Mouse (Mus musculus) natural killer cell, adult 2 months (primary cell): ENCODE data around the gene Sftpd.

ENCODE experiments used
- DNase-seq, 2 experiments: peaks; one replicate each; pipeline ENCODE4 v3.0.0; 2022; ENCODE audit warnings: low spot score in 2 of 2

Sftpd gene

GRCm38 (mm10) chr14:41185059-41185821 is at the start of gene Sftpd:
Gene Sftpd (minus strand): TSS chr14:41185149.
- DNase-seq = no peak

- DNase-seq = no peak
Observed at GRCm38 (mm10) chr14:41198037-41198730, 13.2 kb upstream of the Sftpd start.

GRCm38 (mm10) chr14:41189496-41189895 is 4.5 kb upstream of the Sftpd start:
- DNase-seq = no peak

DNA sequence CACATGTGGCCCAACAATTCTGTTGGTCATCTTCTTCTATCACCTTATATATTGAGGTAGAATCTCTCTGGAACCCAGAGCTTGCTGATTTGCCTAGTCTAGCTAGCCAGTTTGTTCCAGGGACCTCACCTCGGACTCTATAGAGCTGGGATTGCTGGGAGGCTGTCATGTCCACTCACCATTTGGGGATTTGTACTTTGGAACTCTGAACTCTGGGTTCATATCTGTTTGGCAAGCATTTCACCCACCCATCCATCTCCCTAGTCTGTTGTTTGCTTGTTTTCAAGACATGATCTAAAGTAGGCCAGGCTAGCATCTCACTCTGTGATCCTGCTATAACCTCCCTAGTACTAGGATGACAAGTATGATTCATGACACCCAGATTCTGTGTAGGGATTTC is 10.1 kb downstream of the Sftpd start:
- DNase-seq = no peak

DNA sequence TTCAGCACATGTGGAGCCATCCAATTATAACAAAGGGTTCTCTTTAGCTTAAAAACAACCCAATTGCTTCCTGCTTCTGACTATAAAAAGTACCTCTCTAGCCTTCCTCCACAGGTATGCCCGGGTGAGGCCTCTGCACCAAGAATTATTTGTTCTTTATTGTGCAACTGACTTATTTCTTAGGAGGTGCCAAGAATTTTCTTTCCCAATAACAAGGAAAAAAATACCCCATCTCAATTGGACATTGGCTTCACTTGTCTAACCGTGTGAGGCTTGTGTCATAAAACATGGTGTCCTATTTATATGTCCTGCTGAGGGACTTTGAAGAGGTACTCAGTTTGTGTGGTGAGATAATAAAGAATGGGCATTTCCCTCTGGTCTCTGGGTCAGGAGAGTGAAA is 14.4 kb downstream of the Sftpd start:
- DNase-seq = no peak

DNA sequence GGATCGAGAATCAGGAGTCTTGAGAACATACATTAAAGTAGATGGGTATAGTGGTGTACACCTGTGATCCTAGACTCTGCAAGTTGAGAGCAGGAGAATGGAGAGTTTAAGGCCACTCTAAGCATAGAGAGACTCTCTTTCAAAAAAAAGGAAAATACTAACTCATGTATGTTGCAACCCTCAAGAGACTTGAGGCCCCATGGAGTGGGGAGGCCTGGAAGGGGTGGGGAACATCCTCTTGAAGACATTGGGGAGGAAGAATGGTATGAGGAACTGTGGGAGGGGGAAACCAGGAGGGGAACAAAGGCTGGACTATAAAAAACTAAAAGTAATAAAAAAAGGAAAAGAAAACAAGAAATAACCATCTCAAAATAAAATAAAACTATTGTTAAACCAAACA is 16.4 kb downstream of the Sftpd start:
- no peak for DNase-seq

DNA sequence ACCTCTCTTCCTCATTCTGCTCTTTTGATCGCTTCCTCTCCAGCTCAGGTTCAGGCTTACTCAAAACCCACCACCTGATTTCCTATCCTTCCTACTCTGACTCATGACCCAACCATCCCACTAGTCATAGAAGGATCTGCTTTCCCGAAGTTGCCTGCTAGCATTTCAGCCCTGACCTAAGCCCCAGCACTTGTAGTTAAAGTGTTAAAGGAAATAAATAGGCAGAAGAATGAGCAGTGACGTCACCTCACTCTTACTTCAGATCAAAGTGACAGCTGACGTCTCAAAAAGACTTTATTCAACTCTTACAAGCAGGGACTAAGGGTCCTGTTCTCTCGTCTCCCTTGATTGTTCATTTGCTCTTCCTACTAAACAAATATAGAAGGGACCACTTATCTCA is 17.7 kb downstream of the Sftpd start:
- no peak for DNase-seq

DNA sequence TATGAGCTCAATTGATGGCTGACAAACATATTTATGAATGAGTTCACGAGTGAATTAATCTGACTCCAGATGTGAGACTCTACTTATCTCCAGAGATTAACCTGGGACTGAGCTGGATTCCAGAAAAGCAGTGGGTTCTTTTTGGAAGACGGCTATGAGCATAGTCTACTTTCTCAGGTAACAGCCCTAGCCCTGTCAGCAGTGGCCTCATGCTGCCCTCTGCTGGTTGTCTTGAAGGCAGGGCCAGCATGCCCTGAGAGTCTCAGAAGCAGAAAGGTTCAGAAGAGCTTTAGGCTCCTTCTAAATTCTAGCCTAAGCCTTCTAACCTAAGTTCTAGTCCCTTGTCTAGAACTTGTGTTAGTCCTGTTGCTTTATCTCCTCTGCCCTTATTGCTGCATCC is 22.3 kb downstream of the Sftpd start:
- DNase-seq = no peak

DNA sequence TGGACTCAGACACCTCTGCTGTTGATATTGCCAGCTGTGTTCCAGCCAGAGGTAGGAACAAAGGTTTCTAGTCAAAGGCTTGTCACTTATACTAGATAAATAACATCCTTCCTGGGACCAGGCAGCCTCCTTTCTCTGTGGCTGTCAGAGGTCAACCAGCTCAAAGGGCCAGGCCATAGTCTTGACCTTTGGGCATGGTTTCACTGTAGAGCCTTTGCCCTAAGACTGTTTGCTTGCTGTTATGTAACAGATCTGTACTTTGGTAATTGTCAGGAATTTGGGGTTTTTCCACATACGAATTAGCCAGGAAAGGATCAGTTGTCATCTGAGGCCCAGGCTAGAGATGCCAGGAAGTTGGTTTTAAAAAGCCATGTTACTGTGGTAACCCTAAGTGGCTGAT is 24.2 kb downstream of the Sftpd start:
- DNase-seq = no peak

GRCm38 (mm10) chr14:41160076-41160475 is 24.9 kb downstream of the Sftpd start:
- DNase-seq = no peak

- no peak for DNase-seq
Observed at GRCm38 (mm10) chr14:41151220-41151898, 33.6 kb downstream of the Sftpd start, which contains the start of gene Mbl1. Gene Mbl1 (plus strand): TSS chr14:41151458.

DNA sequence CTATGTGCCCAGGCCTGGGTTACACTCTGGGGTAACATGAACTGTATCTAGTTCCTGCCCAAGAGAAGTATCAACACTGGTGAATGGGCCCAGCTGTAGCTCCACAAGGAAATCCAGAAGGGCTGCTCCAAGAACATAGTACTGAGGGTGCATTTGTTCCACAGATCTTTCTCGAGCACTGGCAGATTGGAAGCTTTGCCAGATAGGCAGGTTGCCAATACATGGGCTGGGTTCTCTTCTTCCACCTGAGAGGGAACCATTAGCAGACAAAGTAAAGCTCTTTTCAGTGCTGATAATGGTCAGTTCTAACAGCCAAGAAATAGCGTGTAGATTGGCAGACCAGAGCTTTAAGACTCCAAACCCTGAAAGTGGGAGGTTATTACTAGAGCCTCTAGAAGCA is 37.6 kb downstream of the Sftpd start:
- DNase-seq = no peak

GRCm38 (mm10) chr14:41146922-41147321 is 38.0 kb downstream of the Sftpd start:
- no peak for DNase-seq

DNA sequence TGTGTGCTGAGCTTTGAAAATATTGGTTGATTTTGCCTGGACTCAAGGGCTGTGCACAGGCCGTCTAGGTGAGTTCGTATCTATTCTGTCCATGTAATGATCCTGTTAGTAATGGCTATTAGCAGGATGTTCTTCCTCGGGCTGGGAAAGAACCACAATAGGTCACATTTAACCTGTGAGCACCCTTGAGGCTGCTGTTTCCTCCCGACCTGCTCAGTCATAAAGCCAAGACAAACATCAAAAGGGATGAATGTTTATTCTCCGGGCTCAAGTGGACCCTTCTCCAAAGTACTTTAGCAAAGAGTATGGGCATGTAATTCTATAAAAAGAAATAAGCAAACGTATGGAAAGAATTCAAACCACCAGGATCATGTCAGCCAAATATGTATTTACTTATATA is 38.9 kb downstream of the Sftpd start:
- no peak for DNase-seq

DNA sequence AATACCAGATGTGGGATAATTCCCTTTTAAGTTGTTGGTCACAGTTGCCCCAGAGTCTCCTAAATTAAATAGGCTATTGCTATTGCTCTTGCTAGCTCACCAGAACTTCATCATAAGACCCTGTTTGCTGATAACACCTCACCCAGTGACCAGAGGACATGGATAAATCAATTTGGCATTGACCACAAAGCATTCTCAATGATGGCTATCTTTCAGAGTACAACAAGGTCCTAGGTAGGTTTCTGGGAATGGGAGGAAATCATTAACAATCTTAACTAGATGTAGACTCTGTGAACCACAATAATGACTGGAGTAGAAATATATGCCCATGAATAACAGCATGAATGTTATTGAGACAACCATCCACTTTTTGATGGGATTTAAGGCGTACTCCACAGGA is 44.3 kb downstream of the Sftpd start:
- no peak for DNase-seq

DNA sequence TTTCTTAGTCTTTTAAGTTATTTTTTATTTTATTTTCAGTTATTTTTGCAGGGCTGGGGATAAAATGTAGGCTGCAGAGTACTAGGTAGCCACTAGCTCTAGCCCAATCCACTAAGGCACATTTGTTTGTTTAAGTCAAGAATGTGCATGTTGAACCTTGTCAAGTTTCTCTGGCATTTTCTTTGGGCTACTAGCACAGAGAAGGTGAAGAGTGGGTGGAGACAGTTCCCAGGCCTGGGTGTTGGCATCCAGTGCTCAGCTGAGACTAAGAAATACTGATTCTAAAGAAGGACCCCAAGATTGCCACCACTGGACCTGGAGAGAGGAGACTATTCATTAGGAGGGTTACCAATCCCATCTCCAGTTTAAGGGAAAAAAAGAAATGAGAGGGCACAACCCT is 47.9 kb downstream of the Sftpd start:
- DNase-seq = no peak

DNA sequence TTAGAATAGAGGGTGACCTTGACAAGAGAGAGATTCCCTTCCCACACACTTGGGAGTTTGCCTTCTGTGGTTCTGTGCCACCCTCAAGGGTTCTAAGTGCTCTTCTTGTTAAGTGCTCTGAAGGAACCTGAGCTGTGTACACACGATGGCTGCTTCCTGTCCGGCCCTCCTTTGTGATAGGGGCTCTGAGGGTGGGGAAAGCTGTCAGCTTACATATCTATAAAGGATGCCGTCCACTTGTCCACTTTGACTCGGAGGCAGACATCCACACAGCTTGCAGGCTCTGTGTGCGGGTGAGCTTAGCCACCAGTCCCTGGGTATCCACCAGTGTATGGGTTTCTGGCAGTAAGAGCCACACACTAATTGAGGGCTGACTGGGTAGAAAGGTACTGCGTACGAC is 53.4 kb downstream of the Sftpd start, which contains the start of gene Sftpa1:
TSS of gene Sftpa1 (plus strand) at position 243 of the 400 bp plus-strand sequence.
- DNase-seq = no peak

DNA sequence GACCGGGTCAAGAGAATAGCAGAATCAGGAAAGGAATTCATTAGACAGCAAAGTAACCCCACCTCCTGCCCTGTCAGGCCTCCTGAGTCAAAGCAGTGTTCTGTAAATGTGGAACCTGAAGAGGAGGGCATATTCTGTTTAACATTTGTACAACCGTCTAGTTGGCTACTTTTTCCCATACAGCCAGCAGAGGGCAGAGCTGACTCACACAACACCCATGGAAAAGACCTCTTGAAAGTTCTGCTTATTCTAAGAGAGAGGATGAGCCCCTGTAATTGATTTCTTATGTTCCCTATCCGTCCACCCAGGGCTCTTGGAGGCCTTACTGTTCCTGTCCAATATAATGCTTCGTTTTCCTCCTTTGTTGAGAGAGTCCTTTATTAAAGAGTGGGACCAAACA is 57.0 kb downstream of the Sftpd start:
- no peak for DNase-seq

GRCm38 (mm10) chr14:41124683-41125082 is 60.3 kb downstream of the Sftpd start:
- DNase-seq = no peak
